Mouse (Mus musculus): ENCODE measurements around the gene Mlxipl. TPM values are rescaled to one million over a fixed set of nuclear protein-coding genes. Genes with fewer than 3 reads are reported as not detected.
A peak's percentile ranks its signal among the peaks of the same experiment; 100 is the strongest.
"Not testable (repeated sequence)": the region's sequence is repeated elsewhere in the genome, so short reads cannot be mapped to it uniquely, and the experiment has no call there.

Mlxipl gene
- total RNA-seq (2021): 1 to 10 TPM; 3.2 to 4.4 TPM
- long read RNA-seq, experiment 1, partial matches to known transcripts: 2 of 9 reads
- long read RNA-seq, experiment 1, other reads (novel, unspliced or antisense): 7 of 9 reads
- long read RNA-seq, experiment 2, partial matches to known transcripts: 0 of 8 reads
- long read RNA-seq, experiment 2, other reads (novel, unspliced or antisense): 8 of 8 reads

- no peak for DNase-seq (ENCODE audit: low spot score in 2 of 2)
Observed at GRCm38 (mm10) chr5:135089653-135090052, at the start of gene Mlxipl. Gene Mlxipl (plus strand): TSS chr5:135089890.

GRCm38 (mm10) chr5:135040059-135040458 is 49.6 kb upstream of the Mlxipl start:
- DNase-seq (ENCODE audit: low spot score in 2 of 2): peak in 1 of 2 experiments; percentile 63

DNA sequence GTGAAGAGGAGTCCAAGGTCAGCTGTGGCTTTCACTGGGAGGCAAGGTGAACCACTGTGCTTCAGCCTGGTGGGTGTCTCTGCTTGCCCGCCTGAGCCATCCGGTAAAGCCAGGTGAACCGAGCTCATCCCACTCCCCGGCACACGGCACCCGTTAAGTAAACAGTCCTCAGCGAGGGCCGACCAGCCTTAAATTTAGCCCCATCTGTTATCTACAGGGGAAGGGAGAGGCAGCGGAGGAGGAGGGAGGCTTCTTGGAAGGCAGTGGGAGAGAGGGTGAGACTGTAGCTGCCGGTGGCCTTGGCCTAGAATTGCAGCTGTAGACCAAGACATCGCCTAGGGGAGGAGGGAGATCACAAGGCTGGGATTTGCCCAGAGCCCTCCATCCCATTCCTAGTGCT is 48.9 kb upstream of the Mlxipl start:
- peak; percentile 61 to 77 for DNase-seq (ENCODE audit: low spot score in 2 of 2)

- no peak for DNase-seq (ENCODE audit: low spot score in 2 of 2)
Observed at GRCm38 (mm10) chr5:135042105-135042788, 47.4 kb upstream of the Mlxipl start.

GRCm38 (mm10) chr5:135044575-135044974 is 45.1 kb upstream of the Mlxipl start:
- peak in 1 of 2 experiments; percentile 33 for DNase-seq (ENCODE audit: low spot score in 2 of 2)

DNA sequence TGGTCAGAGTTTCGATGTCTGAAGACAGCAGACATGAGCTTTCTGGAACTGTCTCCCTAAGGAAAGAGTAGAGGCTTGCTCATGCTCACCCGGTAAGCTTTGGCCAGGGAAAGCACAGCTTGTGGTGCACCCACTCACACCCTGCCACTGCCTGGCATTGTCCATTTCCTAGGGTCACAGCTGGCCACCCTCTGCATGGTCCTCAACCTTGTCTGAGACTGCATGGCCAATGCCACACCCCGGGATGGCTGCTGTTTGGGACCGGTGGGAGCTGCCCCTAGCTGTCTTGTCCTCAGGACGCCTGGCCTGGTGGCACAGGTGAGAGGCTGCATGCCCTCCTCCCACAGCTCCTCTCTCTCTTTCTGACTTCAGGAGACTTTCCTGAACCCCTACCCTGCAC is 41.2 kb upstream of the Mlxipl start:
- DNase-seq (ENCODE audit: low spot score in 2 of 2): no peak

DNA sequence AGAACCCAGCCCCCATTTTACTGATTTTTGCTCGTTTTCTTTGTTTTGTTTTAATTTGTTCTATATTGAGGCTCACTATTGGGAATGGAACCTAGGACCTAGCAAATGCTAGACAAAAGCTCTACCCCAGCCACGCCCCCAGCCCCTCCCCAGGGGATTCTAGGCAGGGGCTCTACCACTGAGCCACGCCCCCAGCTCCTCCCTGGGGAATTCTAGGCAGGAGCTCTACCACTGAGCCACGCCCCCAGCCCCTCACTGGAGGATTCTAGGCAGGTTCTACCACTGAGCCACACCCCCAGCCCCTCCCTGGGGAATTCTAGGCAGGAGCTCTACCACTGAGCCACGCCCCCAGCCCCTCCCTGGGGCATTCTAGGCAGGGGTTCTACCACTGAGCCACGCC is 40.4 kb upstream of the Mlxipl start:
- not testable (repeated sequence) for DNase-seq (ENCODE audit: low spot score in 2 of 2)

DNA sequence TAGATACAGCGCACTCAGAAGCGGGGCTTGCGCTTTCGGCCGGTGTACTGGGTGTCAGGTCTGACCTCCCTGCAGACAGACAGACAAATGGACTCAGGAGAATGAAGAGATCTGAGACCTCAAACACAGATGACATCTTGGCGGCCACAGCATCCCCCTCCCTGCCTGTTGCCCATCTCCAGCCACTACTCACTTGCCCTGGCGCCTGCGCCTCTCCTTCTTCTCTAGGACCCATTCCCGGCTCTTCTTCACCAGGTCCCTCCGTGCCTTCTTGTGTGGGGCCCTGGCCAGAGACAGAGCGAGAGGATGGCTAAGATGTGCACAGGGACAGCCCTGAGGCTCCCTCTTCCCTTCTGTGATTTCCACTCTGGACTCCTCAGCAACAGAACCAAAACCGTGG is 36.3 kb upstream of the Mlxipl start:
- DNase-seq (ENCODE audit: low spot score in 2 of 2): no peak

- DNase-seq (ENCODE audit: low spot score in 2 of 2): peak; percentile 98
Observed at GRCm38 (mm10) chr5:135063629-135064381, 25.9 kb upstream of the Mlxipl start, which contains the start of gene Dnajc30. Gene Dnajc30 (plus strand): TSS chr5:135064202.

DNA sequence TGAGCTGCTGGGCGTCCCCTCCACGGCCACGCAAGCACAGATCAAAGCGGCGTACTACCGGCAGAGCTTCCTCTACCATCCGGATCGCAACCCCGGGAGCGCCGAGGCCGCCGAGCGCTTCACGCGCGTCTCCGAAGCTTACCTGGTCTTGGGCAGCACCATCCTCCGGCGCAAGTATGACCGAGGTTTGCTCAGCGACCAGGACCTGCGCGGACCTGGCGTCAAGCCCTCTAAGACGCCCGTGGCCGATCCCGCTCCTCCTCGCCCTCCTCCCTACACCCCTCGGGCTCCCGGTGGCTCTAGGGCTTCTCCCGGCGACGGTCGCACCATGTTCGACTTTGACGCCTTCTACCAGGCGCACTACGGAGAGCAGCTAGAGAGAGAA is 25.3 kb upstream of the Mlxipl start:
- DNase-seq (ENCODE audit: low spot score in 2 of 2): no peak

- not testable (repeated sequence) for DNase-seq (ENCODE audit: low spot score in 2 of 2)
Observed at GRCm38 (mm10) chr5:135064909-135065446, 24.7 kb upstream of the Mlxipl start, which contains the start of gene Bud23. Gene Bud23 (minus strand): TSS chr5:135064959.

DNA sequence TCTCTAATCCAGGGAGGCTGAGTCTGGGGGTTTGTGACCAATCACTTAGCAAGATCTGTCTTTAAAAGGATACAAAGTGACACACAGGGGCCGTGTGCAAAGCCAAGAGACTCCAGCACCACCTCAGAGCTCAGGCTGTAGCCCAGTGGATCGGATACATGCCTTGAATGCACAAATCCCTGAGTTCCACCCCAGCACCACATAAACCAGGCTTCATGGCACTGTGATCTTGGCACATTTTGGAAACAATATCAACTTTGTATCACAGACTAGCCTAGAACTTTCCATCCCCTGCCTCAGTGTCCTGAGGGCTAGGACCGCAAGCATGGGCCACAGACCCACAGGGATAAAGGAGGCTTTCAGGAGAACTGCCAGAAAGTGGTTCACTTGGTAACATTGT is 23.7 kb upstream of the Mlxipl start:
- no peak for DNase-seq (ENCODE audit: low spot score in 2 of 2)

DNA sequence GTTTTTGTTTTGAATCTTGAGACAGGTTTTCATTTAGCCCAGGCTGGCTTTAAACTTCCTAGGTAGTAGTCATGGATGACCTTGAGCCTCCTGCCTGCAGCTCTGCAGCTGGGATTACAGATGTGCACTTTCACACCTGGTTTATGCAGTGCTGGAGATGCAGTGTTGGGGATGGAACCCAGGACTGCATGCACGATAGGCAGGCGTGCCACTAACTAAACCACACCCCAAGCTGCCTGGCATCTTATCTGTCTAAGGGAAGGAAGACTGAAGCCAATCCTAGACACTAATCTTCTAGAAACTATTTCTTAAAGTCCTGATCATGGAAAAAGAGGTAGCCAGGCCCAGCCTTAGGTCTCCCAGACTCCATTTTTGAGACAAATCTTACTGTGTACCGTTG is 19.2 kb upstream of the Mlxipl start:
- no peak for DNase-seq (ENCODE audit: low spot score in 2 of 2)

- DNase-seq (ENCODE audit: low spot score in 2 of 2): no peak
Observed at GRCm38 (mm10) chr5:135072061-135072460, 17.6 kb upstream of the Mlxipl start.

DNA sequence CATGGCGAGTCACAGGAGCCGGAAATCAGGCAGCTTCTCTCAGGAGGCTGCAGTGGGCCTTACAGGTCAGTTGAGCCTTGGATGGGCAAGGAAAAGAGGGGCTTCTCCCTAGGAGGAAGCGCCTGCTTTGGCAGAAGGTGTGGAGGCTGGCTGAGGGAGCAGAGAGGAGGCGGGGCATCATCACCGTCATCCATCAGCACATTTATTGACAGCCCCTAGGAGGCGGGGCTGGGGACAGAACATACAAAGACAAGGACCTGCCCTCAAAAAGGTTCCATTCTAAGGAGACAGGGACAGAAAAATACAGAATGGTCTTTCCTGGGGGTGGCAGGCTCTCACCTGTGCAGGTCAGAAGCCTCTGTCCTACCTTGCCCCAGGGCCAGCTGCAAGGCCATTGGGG is 17.0 kb upstream of the Mlxipl start:
- no peak for DNase-seq (ENCODE audit: low spot score in 2 of 2)

GRCm38 (mm10) chr5:135073349-135074150 is 16.1 kb upstream of the Mlxipl start:
- DNase-seq (ENCODE audit: low spot score in 2 of 2): no peak

DNA sequence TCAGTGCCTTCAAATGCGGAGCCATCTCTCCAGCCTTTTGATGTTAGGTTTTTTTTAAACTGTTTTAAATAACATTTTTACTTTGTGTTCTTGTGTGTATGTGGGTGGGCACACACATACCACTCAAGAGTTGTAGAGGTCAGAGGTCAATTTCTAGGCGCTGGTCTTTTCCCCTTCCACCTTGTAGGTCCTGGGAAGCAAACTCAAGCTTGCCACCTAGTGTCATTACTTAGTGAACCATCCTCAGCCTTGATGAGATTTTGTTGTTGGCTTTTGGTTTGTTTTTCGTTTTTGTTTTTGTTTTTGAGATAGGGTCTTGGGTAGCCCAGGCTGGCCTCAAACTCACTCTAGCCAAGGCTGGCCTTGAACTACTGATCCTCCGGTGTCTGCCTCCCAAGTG is 14.0 kb upstream of the Mlxipl start:
- DNase-seq (ENCODE audit: low spot score in 2 of 2): no peak

DNA sequence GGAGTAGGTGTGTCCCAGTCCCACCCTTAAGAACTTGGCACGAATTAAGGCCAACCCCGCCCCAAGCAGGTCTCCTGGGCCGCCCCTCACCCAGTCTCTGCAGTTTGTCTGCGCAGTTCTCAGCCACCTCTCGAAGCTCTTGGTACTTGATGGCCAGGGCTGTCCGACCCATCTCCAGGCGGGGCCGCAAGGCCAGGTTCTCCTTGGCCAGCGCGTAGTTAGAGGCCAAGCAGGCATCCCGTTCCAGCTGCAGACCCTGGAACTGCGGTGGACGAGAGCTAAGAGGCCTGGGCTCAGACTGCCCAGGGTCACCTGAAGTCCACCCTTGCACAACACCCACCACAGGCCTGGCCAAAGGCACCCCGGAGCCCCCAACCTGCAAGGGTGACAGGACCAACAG is 13.3 kb upstream of the Mlxipl start:
- DNase-seq (ENCODE audit: low spot score in 2 of 2): no peak

DNA sequence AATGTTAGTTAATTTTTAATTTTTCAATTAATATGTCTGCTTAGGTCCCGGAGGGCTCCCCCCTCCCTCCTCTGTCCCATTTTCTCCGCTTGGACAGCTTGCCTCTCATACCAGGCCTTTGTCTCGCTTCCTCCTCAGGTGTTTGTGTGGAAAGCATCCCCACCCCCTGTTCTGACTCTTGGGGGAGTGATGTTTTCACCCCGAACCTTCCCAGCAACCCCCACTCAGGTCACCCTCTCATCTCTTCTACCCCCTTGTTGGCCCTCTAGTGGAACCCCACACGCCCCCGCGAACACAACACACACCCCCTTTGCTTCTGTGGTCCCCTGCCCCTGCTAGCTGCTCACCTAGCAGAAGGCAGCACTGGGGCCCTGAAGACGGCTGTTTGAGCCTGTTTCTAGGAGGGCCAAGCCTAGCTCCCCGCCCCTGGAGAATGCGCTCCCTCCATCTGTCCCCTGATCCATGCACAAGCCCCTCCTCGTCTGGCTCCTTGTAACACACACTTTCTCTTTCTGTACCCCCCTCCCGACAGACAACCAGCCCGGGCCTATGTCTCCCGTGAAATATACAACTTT is 12.7 kb upstream of the Mlxipl start:
- no peak for DNase-seq (ENCODE audit: low spot score in 2 of 2)

GRCm38 (mm10) chr5:135077564-135078481 is 11.9 kb upstream of the Mlxipl start, which contains the start of gene Vps37d:
Gene Vps37d (minus strand): TSS chr5:135078266.
- DNase-seq (ENCODE audit: low spot score in 2 of 2): peak; percentile 94 to 97
